Mouse (Mus musculus): ENCODE data around the gene Tmx2.
"Not testable (repeated sequence)": the region's sequence is repeated elsewhere in the genome, so short reads cannot be mapped to it uniquely, and the experiment has no call there.

The Tmx2 gene

GRCm38 (mm10) chr2:84679016-84679415 lies at the start of gene Tmx2:
Gene Tmx2 (minus strand): TSS chr2:84679140.
- no peak for DNase-seq

GRCm38 (mm10) chr2:84728191-84728590 lies 49.3 kb upstream of the Tmx2 start:
- DNase-seq = not testable (repeated sequence)

- peak; percentile 98 for DNase-seq
Observed at GRCm38 (mm10) chr2:84727172-84727858, 48.4 kb upstream of the Tmx2 start, which contains the start of gene Clp1. Gene Clp1 (minus strand): TSS chr2:84727350.

- DNase-seq = no peak
Observed at GRCm38 (mm10) chr2:84726716-84727115, 47.8 kb upstream of the Tmx2 start.

GRCm38 (mm10) chr2:84725770-84726169 lies 46.8 kb upstream of the Tmx2 start:
- DNase-seq = no peak

- DNase-seq = no peak
Observed at GRCm38 (mm10) chr2:84723856-84724255, 44.9 kb upstream of the Tmx2 start.

- DNase-seq = no peak
Observed at GRCm38 (mm10) chr2:84721182-84721581, 42.2 kb upstream of the Tmx2 start.

- no peak for DNase-seq
Observed at GRCm38 (mm10) chr2:84720718-84721117, 41.8 kb upstream of the Tmx2 start.

GRCm38 (mm10) chr2:84717357-84717756 lies 38.4 kb upstream of the Tmx2 start:
- no peak for DNase-seq

- no peak for DNase-seq
Observed at GRCm38 (mm10) chr2:84716423-84717355, 37.7 kb upstream of the Tmx2 start.

- DNase-seq = peak; percentile 93
Observed at GRCm38 (mm10) chr2:84715562-84716361, 36.8 kb upstream of the Tmx2 start.

- DNase-seq = peak; percentile 98
Observed at GRCm38 (mm10) chr2:84714811-84715561, 36.0 kb upstream of the Tmx2 start, which contains the start of gene Zdhhc5. Gene Zdhhc5 (minus strand): TSS chr2:84715180.

- no peak for DNase-seq
Observed at GRCm38 (mm10) chr2:84714422-84714810, 35.5 kb upstream of the Tmx2 start.

- DNase-seq = no peak
Observed at GRCm38 (mm10) chr2:84711898-84712297, 33.0 kb upstream of the Tmx2 start.

- no peak for DNase-seq
Observed at GRCm38 (mm10) chr2:84707523-84707922, 28.6 kb upstream of the Tmx2 start.

- DNase-seq = no peak
Observed at GRCm38 (mm10) chr2:84705295-84705694, 26.4 kb upstream of the Tmx2 start.

GRCm38 (mm10) chr2:84704329-84704728 lies 25.4 kb upstream of the Tmx2 start:
- no peak for DNase-seq

- DNase-seq = no peak
Observed at GRCm38 (mm10) chr2:84703497-84703896, 24.6 kb upstream of the Tmx2 start.

- no peak for DNase-seq
Observed at GRCm38 (mm10) chr2:84695007-84695695, 16.2 kb upstream of the Tmx2 start.

GRCm38 (mm10) chr2:84690050-84690449 lies 11.1 kb upstream of the Tmx2 start:
- DNase-seq = no peak

GRCm38 (mm10) chr2:84688080-84688844 lies 9.3 kb upstream of the Tmx2 start:
- no peak for DNase-seq

All from right cerebral cortex, adult 18-20 months (tissue).